Mouse (Mus musculus): ENCODE data around the gene 1700016K19Rik.

DNA sequence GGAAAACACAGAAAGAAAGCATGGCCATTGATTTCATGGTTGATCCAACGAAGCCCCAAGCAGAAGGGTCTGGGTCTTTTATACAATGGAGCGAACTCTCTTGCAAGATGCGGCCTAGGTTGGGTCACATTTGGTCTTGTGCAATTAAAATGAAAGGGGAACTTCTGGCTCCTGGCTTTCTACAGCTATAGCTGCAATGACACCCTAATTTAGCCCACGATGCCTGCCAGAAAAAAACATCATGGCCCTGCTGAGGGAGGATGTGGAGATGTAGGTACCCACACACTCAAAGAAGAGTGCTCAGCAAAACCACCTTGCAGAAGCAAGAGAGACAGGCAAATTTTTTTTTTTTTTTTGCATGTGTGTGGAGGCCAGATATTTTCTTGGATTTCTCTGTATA, 34.1 kb downstream of the 1700016K19Rik start:
- TF ChIP-seq CTCF (IDR thresholded peaks at IDR 0.05) (no peak), EP300 (IDR thresholded peaks at IDR 0.05; ENCODE audit: insufficient read depth, low read depth, low read length) (no peak), POLR2A (IDR thresholded peaks at IDR 0.05; ENCODE audit: insufficient read depth, low read depth, low read length) (no peak)

Measured in heart, adult 2 months (tissue).